Mouse (Mus musculus) E14TG2a.4 (cell line): ENCODE measurements around the gene Pde6b.

Experiments used
- CTCF ChIP-seq: conservative IDR thresholded peaks from 2 replicates; pipeline ENCODE4 v1.5.1; 2014; ENCODE audit warnings: low read length
- NANOG ChIP-seq: IDR thresholded peaks from 2 replicates; pipeline ENCODE4 v1.6.1; 2014; ENCODE audit warnings: borderline replicate concordance, low read length, mixed read lengths

GRCm38 (mm10) chr5:108454094-108454493, 65.9 kb downstream of the Pde6b start:
- TF ChIP-seq CTCF (no peak), NANOG (no peak)
